Mouse (Mus musculus) forebrain, embryonic 16.5 days (tissue): ENCODE results near the gene Hdgfl1. TPM values are rescaled to one million over a fixed set of nuclear protein-coding genes. Genes with fewer than 3 reads are reported as not detected.

Experiments
- ATAC-seq: fragments of 200-750 bp; cut with Nextera tagmentation; 2 replicates; pipeline ENCODE4 v1.8.0; 2017; ENCODE audit warnings: mild to moderate bottlenecking, moderate library complexity
- H3K27ac ChIP-seq: fragments of 300-500 bp; sonication (generic); 2 replicates; pipeline ENCODE4 v1.5.1; 2014; ENCODE audit warnings: low read length, control low read depth
- H3K27me3 ChIP-seq: fragments of 300-500 bp; sonication (generic); replicated peaks from 2 replicates; pipeline ENCODE4 v1.6.1; 2014; ENCODE audit warnings: low read length; ENCODE audit not compliant: control insufficient read depth, insufficient read depth
- H3K36me3 ChIP-seq: fragments of 300-500 bp; sonication (generic); 2 replicates; pipeline ENCODE4 v1.6.1; 2014; ENCODE audit not compliant: control insufficient read depth, insufficient read depth
- H3K4me1 ChIP-seq: fragments of 300-500 bp; sonication (generic); replicated peaks from 2 replicates; pipeline ENCODE4 v1.6.1; 2014; ENCODE audit warnings: low read length; ENCODE audit not compliant: control insufficient read depth, insufficient read depth
- H3K4me2 ChIP-seq: fragments of 300-500 bp; sonication (generic); 2 replicates; pipeline ENCODE4 v1.6.1; 2014; ENCODE audit warnings: mild to moderate bottlenecking, low read length, control low read depth
- H3K4me3 ChIP-seq: fragments of 300-500 bp; sonication (generic); replicated peaks from 2 replicates; pipeline ENCODE4 v1.5.1; 2014; ENCODE audit warnings: mild to moderate bottlenecking, low read length, control low read depth
- H3K9ac ChIP-seq: fragments of 300-500 bp; sonication (generic); replicated peaks from 2 replicates; pipeline ENCODE4 v1.6.1; 2014; ENCODE audit warnings: low read depth, low read length, control low read depth
- H3K9me3 ChIP-seq: fragments of 300-500 bp; sonication (generic); 2 replicates; pipeline ENCODE4 v1.6.1; 2016; ENCODE audit warnings: low read length; ENCODE audit not compliant: control insufficient read depth
- WGBS: fragments of 180-500 bp; shearing (Covaris S2); extraction: QIAGEN DNeasy Blood & Tissue Kit; methylation state at CpG from one replicate; pipeline ENCODE4 v1.1.7; 2014; 5-methylcytosine and 5-hydroxymethylcytosine counted together
- polyA plus RNA-seq: library from polyadenylated mRNA; unstranded; fragments of >200 nt; fragmentation: Nextera tagmentation; extraction: Ambion mirVana; gene quantifications from 2 replicates; pipeline ENCODE4 v1.2.1, GENCODE M21; 2015

Gene Hdgfl1
- polyA plus RNA-seq, 1 experiment from 2014 or later = not detected

- no peak overlapping the region for H3K27ac ChIP-seq
- H3K36me3 ChIP-seq = no peaks in the 10 kb centered on the region
- H3K27me3 ChIP-seq = no peaks in the 10 kb centered on the region
- no peaks in the 10 kb centered on the region for H3K4me1 ChIP-seq
- no peak overlapping the region for H3K4me3 ChIP-seq
- no peak for ATAC-seq
- H3K4me2 ChIP-seq = no peak overlapping the region
- no peaks in the 10 kb centered on the region for H3K9me3 ChIP-seq
- H3K9ac ChIP-seq = no peak overlapping the region
- WGBS = 82% methylated on average over 1 of the region's 1 CpGs
Observed at GRCm38 (mm10) chr13:26734981-26735380, 35.0 kb downstream of the Hdgfl1 start.

- Histone ChIP-seq H3K27ac (no peak overlapping the region), H3K4me3 (no peak overlapping the region), H3K36me3 (no peaks in the 10 kb centered on the region), H3K4me1 (no peaks in the 10 kb centered on the region), H3K9me3 (no peaks in the 10 kb centered on the region), H3K27me3 (no peaks in the 10 kb centered on the region), H3K9ac (no peak overlapping the region), H3K4me2 (no peak overlapping the region)
- no peak for ATAC-seq
- 74% methylated on average over 1 of the region's 1 CpGs for WGBS
Observed at GRCm38 (mm10) chr13:26724250-26724649, 45.7 kb downstream of the Hdgfl1 start.

GRCm38 (mm10) chr13:26721333-26721732, 48.6 kb downstream of the Hdgfl1 start:
- Histone ChIP-seq H3K4me3 (no peak overlapping the region), H3K27ac (no peak overlapping the region), H3K27me3 (no peaks in the 10 kb centered on the region), H3K9me3 (no peaks in the 10 kb centered on the region), H3K9ac (no peak overlapping the region), H3K36me3 (no peaks in the 10 kb centered on the region), H3K4me2 (no peak overlapping the region), H3K4me1 (no peaks in the 10 kb centered on the region)
- no peak for ATAC-seq
- WGBS = 46% methylated on average over 6 of the region's 6 CpGs

- no peak overlapping the region for H3K27ac ChIP-seq
- H3K4me2 ChIP-seq = no peak overlapping the region
- no peak overlapping the region for H3K4me3 ChIP-seq
- no peak for ATAC-seq
- 85% methylated on average over 1 of the region's 1 CpGs for WGBS
- no peaks in the 10 kb centered on the region for H3K4me1 ChIP-seq
- no peaks in the 10 kb centered on the region for H3K36me3 ChIP-seq
- H3K27me3 ChIP-seq = no peaks in the 10 kb centered on the region
- no peak overlapping the region for H3K9ac ChIP-seq
- no peaks in the 10 kb centered on the region for H3K9me3 ChIP-seq
Observed at GRCm38 (mm10) chr13:26720917-26721316, 49.0 kb downstream of the Hdgfl1 start.

- 79% methylated on average over 5 of the region's 5 CpGs for WGBS
- no peak overlapping the region for H3K9ac ChIP-seq
- H3K4me1 ChIP-seq = no peaks in the 10 kb centered on the region
- no peaks in the 10 kb centered on the region for H3K27me3 ChIP-seq
- ATAC-seq = no peak
- H3K4me2 ChIP-seq = no peak overlapping the region
- no peak overlapping the region for H3K4me3 ChIP-seq
- H3K9me3 ChIP-seq = no peaks in the 10 kb centered on the region
- H3K36me3 ChIP-seq = no peaks in the 10 kb centered on the region
- H3K27ac ChIP-seq = no peak overlapping the region
Observed at GRCm38 (mm10) chr13:26719146-26719715, 50.7 kb downstream of the Hdgfl1 start.
